Mouse (Mus musculus) cerebellum, postnatal 14 days (tissue): ENCODE measurements around the gene Spef2.
"Not testable (repeated sequence)": the region's sequence is repeated elsewhere in the genome, so short reads cannot be mapped to it uniquely, and the experiment has no call there.

Source experiments
- DNase-seq, 2 experiments: peaks; one replicate each; pipeline ENCODE4 v3.0.0; 2021; ENCODE audit warnings: mixed read lengths in 2 of 2

Gene Spef2

GRCm38 (mm10) chr15:9748359-9749102 is at the start of gene Spef2:
Gene Spef2, minus strand, starts transcription at chr15:9748868.
- peak; percentile 33 to 55 for DNase-seq

GRCm38 (mm10) chr15:9794131-9794530 is 45.5 kb upstream of the Spef2 start:
- DNase-seq = no peak

GRCm38 (mm10) chr15:9788245-9789030 is 39.8 kb upstream of the Spef2 start:
- DNase-seq = no peak

- DNase-seq = not testable (repeated sequence)
Measured at GRCm38 (mm10) chr15:9774222-9775142, 25.8 kb upstream of the Spef2 start.

GRCm38 (mm10) chr15:9768184-9768918 is 19.7 kb upstream of the Spef2 start:
- DNase-seq = no peak

GRCm38 (mm10) chr15:9767034-9767433 is 18.4 kb upstream of the Spef2 start:
- no peak for DNase-seq

- no peak for DNase-seq
Measured at GRCm38 (mm10) chr15:9750966-9751365, 2.3 kb upstream of the Spef2 start.

GRCm38 (mm10) chr15:9747410-9748104 is 1.1 kb downstream of the Spef2 start:
- DNase-seq = no peak

- no peak for DNase-seq
Measured at GRCm38 (mm10) chr15:9742172-9742571, 6.5 kb downstream of the Spef2 start.

GRCm38 (mm10) chr15:9714574-9715458 is 33.9 kb downstream of the Spef2 start:
- DNase-seq = no peak

- DNase-seq = no peak
Measured at GRCm38 (mm10) chr15:9713707-9714106, 35.0 kb downstream of the Spef2 start.

- DNase-seq = no peak
Measured at GRCm38 (mm10) chr15:9710330-9710729, 38.3 kb downstream of the Spef2 start.

- DNase-seq = no peak
Measured at GRCm38 (mm10) chr15:9705830-9706450, 42.7 kb downstream of the Spef2 start.

GRCm38 (mm10) chr15:9701845-9702244 is 46.8 kb downstream of the Spef2 start:
- no peak for DNase-seq

- DNase-seq = no peak
Measured at GRCm38 (mm10) chr15:9691721-9692120, 56.9 kb downstream of the Spef2 start.

- DNase-seq = no peak
Measured at GRCm38 (mm10) chr15:9690845-9691244, 57.8 kb downstream of the Spef2 start.

- no peak for DNase-seq
Measured at GRCm38 (mm10) chr15:9690436-9690835, 58.2 kb downstream of the Spef2 start.

- DNase-seq = no peak
Measured at GRCm38 (mm10) chr15:9683485-9683884, 65.2 kb downstream of the Spef2 start.

- peak; percentile 7 to 9 for DNase-seq
Measured at GRCm38 (mm10) chr15:9677343-9678036, 71.2 kb downstream of the Spef2 start.
